Mouse (Mus musculus): Measurements from ENCODE around the gene Necab2. TPM values are rescaled to one million over a fixed set of nuclear protein-coding genes. Genes with fewer than 3 reads are reported as not detected.

Necab2 gene
- polyA plus RNA-seq, 1 experiment from 2014 or later: not detected

GRCm38 (mm10) chr8:119520102-119520501 is 73.6 kb downstream of the Necab2 start:
- Histone ChIP-seq H3K36me3 (replicated peaks) (peaks cover 99% of the 10 kb centered on the region), H3K27me3 (no peaks in the 10 kb centered on the region), H3K9ac (no peak overlapping the region), H3K27ac (replicated peaks) (no peak overlapping the region), H3K4me2 (no peak overlapping the region), H3K4me3 (replicated peaks) (no peak overlapping the region), H3K4me1 (replicated peaks) (peaks cover 8% of the 10 kb centered on the region; the same call in 1 of the 2 replicates), H3K9me3 (replicated peaks) (no peaks in the 10 kb centered on the region)
- no peak for ATAC-seq (ENCODE audit: insufficient read depth)
- WGBS (ENCODE audit: insufficient replicate concordance): 68% methylated on average over 7 of the region's 7 CpGs

Other genes with a start within 250 kb of the Necab2 start
- gene Hsbp1, start 102.2 kb upstream of the Necab2 start, polyA plus RNA-seq (2015; fragmentation: Nextera tagmentation; extraction: Ambion mirVana): 80.0 and 82.2 TPM in 2 replicates
- gene Mlycd, start 51.8 kb upstream of the Necab2 start, polyA plus RNA-seq (2015; fragmentation: Nextera tagmentation; extraction: Ambion mirVana): 11.5 and 12.4 TPM in 2 replicates
- 41.2 and 49.7 TPM in 2 replicates for gene Osgin1, start 12.6 kb upstream of the Necab2 start, polyA plus RNA-seq (2015; fragmentation: Nextera tagmentation; extraction: Ambion mirVana)
- gene Slc38a8, start 55.0 kb downstream of the Necab2 start, polyA plus RNA-seq (2015; fragmentation: Nextera tagmentation; extraction: Ambion mirVana): not detected in 2 replicates
- 24.7 and 26.3 TPM in 2 replicates for gene Mbtps1, start 112.0 kb downstream of the Necab2 start, polyA plus RNA-seq (2015; fragmentation: Nextera tagmentation; extraction: Ambion mirVana)
- gene Hsdl1, start 128.5 kb downstream of the Necab2 start, polyA plus RNA-seq (2015; fragmentation: Nextera tagmentation; extraction: Ambion mirVana): 16.5 and 18.1 TPM in 2 replicates
- 0.05 and 0.08 TPM in 2 replicates for gene Dnaaf1, start 128.5 kb downstream of the Necab2 start, polyA plus RNA-seq (2015; fragmentation: Nextera tagmentation; extraction: Ambion mirVana)
- 5.4 and 7.4 TPM in 2 replicates for gene Taf1c, start 158.5 kb downstream of the Necab2 start, polyA plus RNA-seq (2015; fragmentation: Nextera tagmentation; extraction: Ambion mirVana)
- gene Adad2, start 166.0 kb downstream of the Necab2 start, polyA plus RNA-seq (2015; fragmentation: Nextera tagmentation; extraction: Ambion mirVana): not detected in 2 replicates
- gene Kcng4, start 189.0 kb downstream of the Necab2 start, polyA plus RNA-seq (2015; fragmentation: Nextera tagmentation; extraction: Ambion mirVana): not detected in 2 replicates
- gene Wfdc1, start 219.6 kb downstream of the Necab2 start, polyA plus RNA-seq (2015; fragmentation: Nextera tagmentation; extraction: Ambion mirVana): 2.2 and 2.5 TPM in 2 replicates

Data from liver, embryonic 15.5 days (tissue).